Mouse (Mus musculus) neural tube, embryonic 15.5 days (tissue): ENCODE data around the gene Olfr1394. TPM values are rescaled to one million over a fixed set of nuclear protein-coding genes. Genes with fewer than 3 reads are reported as not detected.
"Not testable (repeated sequence)": the region's sequence is repeated elsewhere in the genome, so short reads cannot be mapped to it uniquely, and the experiment has no call there.

Experiments used
- ATAC-seq: fragments of 200-750 bp; cut with Nextera tagmentation; 2 replicates; pipeline ENCODE4 v1.8.0; 2017; ENCODE audit warnings: mild to moderate bottlenecking, moderate TSS enrichment, moderate library complexity; ENCODE audit not compliant: low FRiP score
- H3K27ac ChIP-seq: fragments of 300-500 bp; sonication (generic); replicated peaks from 2 replicates; pipeline ENCODE4 v1.5.1; 2015; ENCODE audit warnings: mild to moderate bottlenecking, inconsistent platforms
- H3K27me3 ChIP-seq: fragments of 300-500 bp; sonication (generic); replicated peaks from 2 replicates; pipeline ENCODE4 v1.6.1; 2015; ENCODE audit warnings: inconsistent platforms
- H3K36me3 ChIP-seq: fragments of 300-500 bp; sonication (generic); 2 replicates; pipeline ENCODE4 v1.6.1; 2015; ENCODE audit warnings: inconsistent platforms
- H3K4me1 ChIP-seq: fragments of 300-500 bp; sonication (generic); 2 replicates; pipeline ENCODE4 v1.6.1; 2015; ENCODE audit warnings: inconsistent platforms
- H3K4me2 ChIP-seq: fragments of 300-500 bp; sonication (generic); 2 replicates; pipeline ENCODE4 v1.6.1; 2015; ENCODE audit warnings: inconsistent platforms, mild to moderate bottlenecking, moderate library complexity
- H3K4me3 ChIP-seq: fragments of 300-500 bp; sonication (generic); replicated peaks from 2 replicates; pipeline ENCODE4 v1.5.1; 2015; ENCODE audit warnings: mild to moderate bottlenecking, inconsistent platforms
- H3K9ac ChIP-seq: fragments of 300-500 bp; sonication (generic); replicated peaks from 2 replicates; pipeline ENCODE4 v1.6.1; 2015; ENCODE audit warnings: mild to moderate bottlenecking, inconsistent platforms
- H3K9me3 ChIP-seq: fragments of 300-500 bp; sonication (generic); replicated peaks from 2 replicates; pipeline ENCODE4 v1.6.1; 2016; ENCODE audit warnings: inconsistent platforms
- WGBS: fragments of 180-500 bp; shearing (Covaris S2); methylation state at CpG from one replicate; pipeline ENCODE4 v1.1.7; 2015; ENCODE audit warnings: mixed read lengths; 5-methylcytosine and 5-hydroxymethylcytosine counted together
- polyA plus RNA-seq: library from polyadenylated mRNA; unstranded; fragments of >200 nt; fragmentation: Nextera tagmentation; extraction: Ambion mirVana; gene quantifications from 2 replicates; pipeline ENCODE4 v1.2.1, GENCODE M21; 2015

Olfr1394 gene
- polyA plus RNA-seq, 1 experiment from 2014 or later = not detected

- H3K27ac ChIP-seq, H3K4me2 ChIP-seq, H3K9ac ChIP-seq, H3K9me3 ChIP-seq, H3K4me3 ChIP-seq, H3K4me1 ChIP-seq, H3K36me3 ChIP-seq, ATAC-seq, H3K27me3 ChIP-seq: not testable (repeated sequence)
- 96% methylated on average over 9 of the region's 9 CpGs for WGBS
Observed at GRCm38 (mm10) chr11:49194771-49195170, 40.6 kb downstream of the Olfr1394 start.

DNA sequence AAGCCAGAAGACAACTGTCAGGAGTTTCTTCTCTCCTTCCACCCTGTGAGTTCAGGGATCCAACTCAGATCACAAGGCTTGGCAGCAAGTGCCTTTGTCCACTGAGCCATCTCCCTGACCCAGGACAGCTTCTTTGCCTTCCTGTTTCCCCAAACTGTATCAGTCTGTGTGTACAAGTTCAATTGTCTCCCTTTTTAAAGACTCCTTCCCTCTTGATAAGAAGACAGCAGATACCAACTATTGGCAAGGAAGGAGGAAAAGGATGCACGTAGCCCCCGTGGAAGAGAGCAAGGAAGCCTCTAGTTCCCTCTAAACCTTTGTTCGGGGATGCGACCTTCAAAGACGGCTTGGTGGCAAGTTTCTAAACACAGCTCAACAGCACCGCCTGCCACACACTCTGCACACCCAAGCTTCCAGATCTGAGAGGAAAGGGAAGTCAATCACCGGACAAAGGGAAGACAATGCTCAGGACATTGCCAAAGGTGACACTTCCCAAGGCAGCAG lies 41.7 kb downstream of the Olfr1394 start:
- Histone ChIP-seq H3K27ac (no peak overlapping the region), H3K9me3 (no peaks in the 10 kb centered on the region), H3K4me3 (no peak overlapping the region), H3K36me3 (no peaks in the 10 kb centered on the region), H3K4me1 (no peaks in the 10 kb centered on the region), H3K4me2 (no peak overlapping the region), H3K9ac (no peak overlapping the region), H3K27me3 (no peaks in the 10 kb centered on the region)
- 86% methylated on average over 7 of the region's 7 CpGs for WGBS
- ATAC-seq = no peak

- H3K36me3 ChIP-seq = no peaks in the 10 kb centered on the region
- no peaks in the 10 kb centered on the region for H3K27me3 ChIP-seq
- no peak for ATAC-seq
- H3K4me1 ChIP-seq = peaks cover 22% of the 10 kb centered on the region
- no peak overlapping the region for H3K27ac ChIP-seq
- H3K4me2 ChIP-seq = no peak overlapping the region
- no peak overlapping the region for H3K4me3 ChIP-seq
- no peaks in the 10 kb centered on the region for H3K9me3 ChIP-seq
- H3K9ac ChIP-seq = no peak overlapping the region
Observed at GRCm38 (mm10) chr11:49200666-49201065, 46.5 kb downstream of the Olfr1394 start.

DNA sequence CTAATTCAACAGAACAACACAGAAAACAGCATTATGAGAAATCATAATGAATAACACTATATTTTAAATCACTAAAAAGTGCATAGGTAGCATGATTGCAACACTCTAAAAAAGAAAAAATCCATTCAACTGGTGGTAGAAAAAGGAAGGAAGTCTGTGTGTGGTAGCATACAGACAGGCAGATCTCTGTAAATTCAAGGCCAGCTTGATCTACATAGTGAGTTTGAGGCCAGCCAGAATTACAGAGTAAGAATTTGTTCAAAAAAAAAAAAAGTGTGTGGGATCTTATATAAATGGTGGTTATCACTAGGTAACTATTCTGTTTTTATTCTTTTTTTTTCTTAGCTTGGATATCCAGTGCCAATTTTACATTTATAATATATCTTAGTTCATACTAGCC lies 47.0 kb downstream of the Olfr1394 start:
- Histone ChIP-seq H3K27me3 (no peaks in the 10 kb centered on the region), H3K4me2 (no peak overlapping the region), H3K9ac (no peak overlapping the region), H3K4me1 (peaks cover 22% of the 10 kb centered on the region), H3K9me3 (no peaks in the 10 kb centered on the region), H3K36me3 (no peaks in the 10 kb centered on the region), H3K27ac (no peak overlapping the region), H3K4me3 (no peak overlapping the region)
- no peak for ATAC-seq

- ATAC-seq = no peak
- H3K27ac ChIP-seq = peak overlapping the region; percentile 97; the same call in 1 of the 2 replicates
- H3K4me3 ChIP-seq = peak overlapping the region; percentile 92
- 71% methylated on average over 2 of the region's 2 CpGs for WGBS
- no peaks in the 10 kb centered on the region for H3K27me3 ChIP-seq
- no peaks in the 10 kb centered on the region for H3K36me3 ChIP-seq
- H3K9me3 ChIP-seq = no peaks in the 10 kb centered on the region
- H3K9ac ChIP-seq = peak overlapping the region; percentile 92; the same call in 1 of the 2 replicates
- H3K4me2 ChIP-seq = peak overlapping the region; percentile 90
- peaks cover 22% of the 10 kb centered on the region for H3K4me1 ChIP-seq
Observed at GRCm38 (mm10) chr11:49202071-49202470, 47.9 kb downstream of the Olfr1394 start.

DNA sequence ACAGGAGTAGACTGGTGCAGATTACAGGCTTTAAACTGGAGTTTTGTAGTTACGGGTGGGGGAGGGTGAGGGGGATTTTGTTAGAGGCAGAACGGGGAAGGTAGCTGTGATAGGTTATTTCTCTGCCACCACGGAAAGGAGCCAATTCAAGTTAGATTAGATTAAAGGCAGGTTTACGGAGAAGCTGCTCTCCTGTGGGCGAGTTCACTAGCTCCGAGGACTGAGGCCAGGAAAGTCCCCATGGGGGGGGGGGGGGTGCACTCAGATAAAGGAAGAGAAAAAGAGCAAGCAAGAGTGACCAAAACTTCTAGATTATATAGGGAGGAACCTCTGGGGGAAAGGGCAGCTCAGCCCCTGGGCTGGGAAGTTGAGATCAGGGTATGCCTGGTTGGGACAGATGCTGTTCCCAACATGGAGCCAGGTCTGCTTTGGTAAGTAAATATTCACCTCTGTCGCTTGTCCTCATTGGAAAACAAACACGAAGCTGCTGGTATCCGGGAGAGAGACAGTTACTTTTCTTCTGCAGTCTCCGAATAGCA lies 48.4 kb downstream of the Olfr1394 start:
- WGBS = 5% methylated on average over 10 of the region's 10 CpGs
- ATAC-seq = peak; percentile 31; the same call in 1 of the 2 replicates
- Histone ChIP-seq H3K9ac (peak overlapping the region; percentile 92), H3K9me3 (no peaks in the 10 kb centered on the region), H3K27ac (peak overlapping the region; percentile 97), H3K4me3 (peak overlapping the region; percentile 92), H3K27me3 (no peaks in the 10 kb centered on the region), H3K36me3 (peaks cover 2% of the 10 kb centered on the region; the same call in 1 of the 2 replicates), H3K4me1 (peaks cover 22% of the 10 kb centered on the region), H3K4me2 (peak overlapping the region; percentile 90)

- Histone ChIP-seq H3K27ac (peak within 1 kb of the TSS; percentile 97), H3K27me3 (no peaks in the 10 kb centered on the region), H3K4me1 (peaks cover 22% of the 10 kb centered on the region), H3K9me3 (no peaks in the 10 kb centered on the region), H3K4me2 (peak within 1 kb of the TSS; percentile 90), H3K36me3 (peaks cover 3% of the 10 kb centered on the region; the same call in 1 of the 2 replicates), H3K4me3 (peak within 1 kb of the TSS; percentile 92), H3K9ac (peak within 1 kb of the TSS; percentile 92)
- WGBS = 0% methylated on average over 47 of the region's 47 CpGs
- ATAC-seq = peak; percentile 94
Observed at GRCm38 (mm10) chr11:49203129-49203768, 49.1 kb downstream of the Olfr1394 start, which contains the start of gene Zfp62. Gene Zfp62 (plus strand): TSS chr11:49203292.

DNA sequence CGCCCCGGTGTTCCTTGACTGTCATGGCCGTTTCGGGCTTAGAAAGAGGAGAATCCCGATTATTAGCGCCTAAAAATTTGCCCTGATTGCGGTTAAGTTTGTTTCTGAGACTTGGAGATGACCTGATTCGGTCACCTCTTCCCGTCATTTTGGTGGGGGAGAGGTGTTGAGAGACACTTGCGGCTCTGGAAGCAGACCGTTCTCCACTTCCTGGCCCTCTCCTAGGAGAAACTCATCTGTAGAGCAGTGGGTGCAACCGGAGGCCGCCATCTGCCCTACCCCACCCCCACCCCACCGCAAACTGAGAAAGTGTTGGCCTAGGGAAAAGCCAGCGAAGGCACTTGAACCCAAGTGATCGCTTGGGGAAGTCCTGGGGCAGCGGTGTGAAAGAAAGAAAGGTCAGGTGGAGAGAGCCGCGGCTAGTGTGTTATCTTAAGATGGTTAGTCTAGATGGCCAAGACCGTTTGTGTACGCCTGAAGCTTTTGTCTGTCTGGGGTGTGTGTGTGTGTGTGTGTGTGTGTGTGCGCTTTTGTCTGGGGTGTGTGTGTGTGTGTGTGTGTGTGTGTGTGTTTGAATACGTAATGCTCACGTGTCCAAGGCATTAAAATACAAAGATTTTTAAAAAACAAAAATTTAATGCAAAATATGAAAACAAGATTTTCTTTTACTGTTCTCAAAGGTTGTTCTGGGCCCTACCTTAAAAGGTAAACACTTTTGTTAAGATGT lies 49.8 kb downstream of the Olfr1394 start:
- WGBS = under 1% methylated on average over 24 of the region's 24 CpGs
- peaks cover 3% of the 10 kb centered on the region; the same call in 1 of the 2 replicates for H3K36me3 ChIP-seq
- no peaks in the 10 kb centered on the region for H3K9me3 ChIP-seq
- ATAC-seq = peak; percentile 82
- peaks cover 23% of the 10 kb centered on the region for H3K4me1 ChIP-seq
- H3K4me3 ChIP-seq = peak overlapping the region; percentile 92
- peak overlapping the region; percentile 90 for H3K4me2 ChIP-seq
- no peaks in the 10 kb centered on the region for H3K27me3 ChIP-seq
- peak overlapping the region; percentile 97 for H3K27ac ChIP-seq
- H3K9ac ChIP-seq = peak overlapping the region; percentile 92

DNA sequence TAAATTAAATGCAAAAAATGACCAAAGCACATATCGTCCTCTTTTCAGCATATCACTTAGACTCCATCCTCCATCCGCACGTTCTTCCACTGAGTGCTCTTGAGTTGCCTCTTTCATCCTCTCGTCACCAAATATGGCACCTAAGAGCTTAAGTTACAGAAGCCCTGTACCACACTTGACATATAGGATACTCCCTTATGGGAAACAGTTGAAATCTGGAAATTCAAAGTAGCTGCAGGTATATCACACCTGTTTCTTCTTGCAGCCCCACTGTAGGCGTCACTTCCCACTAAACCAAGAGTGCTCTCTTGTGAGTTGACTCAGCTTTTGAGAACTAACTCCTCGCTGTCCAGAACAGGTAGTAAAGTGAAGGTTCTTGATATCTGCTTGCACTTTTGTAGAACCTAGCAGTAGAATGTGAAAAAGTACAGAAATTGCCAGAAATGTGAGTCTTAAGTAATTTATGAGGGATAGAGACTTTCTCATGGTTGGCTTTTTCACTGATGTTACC lies 51.0 kb downstream of the Olfr1394 start:
- ATAC-seq = no peak
- H3K27ac ChIP-seq = no peak overlapping the region
- no peaks in the 10 kb centered on the region for H3K9me3 ChIP-seq
- WGBS = 84% methylated on average over 6 of the region's 6 CpGs
- no peak overlapping the region for H3K4me3 ChIP-seq
- no peak overlapping the region for H3K9ac ChIP-seq
- no peaks in the 10 kb centered on the region for H3K27me3 ChIP-seq
- peaks cover 26% of the 10 kb centered on the region for H3K4me1 ChIP-seq
- peaks cover 3% of the 10 kb centered on the region; the same call in 1 of the 2 replicates for H3K36me3 ChIP-seq
- H3K4me2 ChIP-seq = peak overlapping the region; percentile 90

- Histone ChIP-seq H3K27me3 (no peaks in the 10 kb centered on the region), H3K4me1 (peaks cover 19% of the 10 kb centered on the region), H3K27ac (no peak overlapping the region), H3K9ac (no peak overlapping the region), H3K4me3 (no peak overlapping the region), H3K36me3 (peaks cover 3% of the 10 kb centered on the region; the same call in 1 of the 2 replicates), H3K9me3 (no peaks in the 10 kb centered on the region), H3K4me2 (no peak overlapping the region)
- 100% methylated on average over 1 of the region's 1 CpGs for WGBS
- ATAC-seq = no peak
Observed at GRCm38 (mm10) chr11:49207495-49207894, 53.3 kb downstream of the Olfr1394 start.
